Mouse (Mus musculus) embryonic fibroblast, embryonic 13.5 days (primary cell): ENCODE data around the gene Lrrc51.

Experiments
- CTCF ChIP-seq: IDR thresholded peaks from 2 replicates; pipeline ENCODE4 v1.5.1; 2011; ENCODE audit warnings: mild to moderate bottlenecking, control low read depth, low read length, moderate library complexity, borderline replicate concordance; ENCODE audit not compliant: insufficient read depth
- POLR2A ChIP-seq: IDR thresholded peaks from 2 replicates; pipeline ENCODE4 v1.6.1; 2011; ENCODE audit warnings: low read depth, mild to moderate bottlenecking, control low read depth, low read length, moderate library complexity

- no peak for TF ChIP-seq POLR2A
- TF ChIP-seq CTCF, result peak; percentile 91
Observed at GRCm38 (mm10) chr7:101918071-101918470, 15.6 kb downstream of the Lrrc51 start.
